Mouse (Mus musculus): ENCODE data around the gene Auts2. TPM values are rescaled to one million over a fixed set of nuclear protein-coding genes. Genes with fewer than 3 reads are reported as not detected.

Gene Auts2
- polyA plus RNA-seq, 1 experiment from 2014 or later, result 1.0 TPM

GRCm38 (mm10) chr5:132425792-132426309 lies 117.3 kb downstream of the Auts2 start:
- 54% methylated on average over 6 of the region's 6 CpGs for WGBS (ENCODE audit: insufficient replicate concordance)
- H3K4me2 ChIP-seq (ENCODE audit: low read depth, low read length), result no peak overlapping the region
- no peaks in the 10 kb centered on the region for H3K27me3 ChIP-seq (ENCODE audit: insufficient read depth, low read length)
- H3K4me3 ChIP-seq (ENCODE audit: low read depth, low read length), result no peak overlapping the region
- no peak overlapping the region for H3K9ac ChIP-seq (replicated peaks)
- no peaks in the 10 kb centered on the region for H3K4me1 ChIP-seq (ENCODE audit: insufficient read depth)
- H3K36me3 ChIP-seq (replicated peaks; ENCODE audit: insufficient read depth, low read length), result no peaks in the 10 kb centered on the region
- no peak for DNase-seq
- no peak overlapping the region for H3K27ac ChIP-seq (ENCODE audit: low read depth)
- H3K9me3 ChIP-seq (ENCODE audit: low read length), result no peaks in the 10 kb centered on the region
- TF ChIP-seq CTCF (IDR thresholded peaks at IDR 0.05; ENCODE audit: low read depth) (no peak), EP300 (IDR thresholded peaks at IDR 0.05; ENCODE audit: low read depth) (no peak)
- 0 out of 2 replicates have a peak, but pooled peaks have one; percentile 25 for ATAC-seq

GRCm38 (mm10) chr5:132410338-132410852 lies 132.7 kb downstream of the Auts2 start:
- H3K9ac ChIP-seq (replicated peaks), result no peak overlapping the region
- DNase-seq (no peak), ATAC-seq (no peak)
- no peaks in the 10 kb centered on the region for H3K27me3 ChIP-seq (ENCODE audit: insufficient read depth, low read length)
- H3K4me2 ChIP-seq (ENCODE audit: low read depth, low read length), result no peak overlapping the region
- no peak overlapping the region for H3K4me3 ChIP-seq (ENCODE audit: low read depth, low read length)
- TF ChIP-seq CTCF (IDR thresholded peaks at IDR 0.05; ENCODE audit: low read depth) (no peak), EP300 (IDR thresholded peaks at IDR 0.05; ENCODE audit: low read depth) (no peak)
- 70% methylated on average over 4 of the region's 4 CpGs for WGBS (ENCODE audit: insufficient replicate concordance)
- no peak overlapping the region for H3K27ac ChIP-seq (ENCODE audit: low read depth)
- H3K36me3 ChIP-seq (replicated peaks; ENCODE audit: insufficient read depth, low read length), result no peaks in the 10 kb centered on the region
- no peaks in the 10 kb centered on the region; the same call in 1 of the 2 replicates for H3K4me1 ChIP-seq (ENCODE audit: insufficient read depth)
- H3K9me3 ChIP-seq (ENCODE audit: low read length), result no peaks in the 10 kb centered on the region

GRCm38 (mm10) chr5:132408892-132409575 lies 134.1 kb downstream of the Auts2 start:
- WGBS (ENCODE audit: insufficient replicate concordance), result 64% methylated on average over 2 of the region's 2 CpGs
- no peak for TF ChIP-seq EP300 (IDR thresholded peaks at IDR 0.05; ENCODE audit: low read depth)
- TF ChIP-seq CTCF (IDR thresholded peaks at IDR 0.05; ENCODE audit: low read depth), result no peak

GRCm38 (mm10) chr5:132400556-132400955 lies 142.6 kb downstream of the Auts2 start:
- 80% methylated on average over 10 of the region's 10 CpGs for WGBS (ENCODE audit: insufficient replicate concordance)

More at GRCm38 (mm10) chr5:132408892-132409575, 134.1 kb downstream of the Auts2 start:
- Histone ChIP-seq H3K9ac (replicated peaks) (no peak overlapping the region), H3K4me3 (ENCODE audit: low read depth, low read length) (no peak overlapping the region), H3K27ac (ENCODE audit: low read depth) (no peak overlapping the region), H3K36me3 (replicated peaks; ENCODE audit: insufficient read depth, low read length) (no peaks in the 10 kb centered on the region), H3K27me3 (ENCODE audit: insufficient read depth, low read length) (no peaks in the 10 kb centered on the region), H3K9me3 (ENCODE audit: low read length) (no peaks in the 10 kb centered on the region), H3K4me1 (ENCODE audit: insufficient read depth) (no peaks in the 10 kb centered on the region; the same call in 1 of the 2 replicates), H3K4me2 (ENCODE audit: low read depth, low read length) (no peak overlapping the region)
- DNase-seq, result no peak
- ATAC-seq, result no peak

GRCm38 (mm10) chr5:132399486-132399885 lies 143.7 kb downstream of the Auts2 start:
- H3K9me3 ChIP-seq (ENCODE audit: low read length), result no peaks in the 10 kb centered on the region
- H3K27me3 ChIP-seq (ENCODE audit: insufficient read depth, low read length), result no peaks in the 10 kb centered on the region
- H3K4me2 ChIP-seq (ENCODE audit: low read depth, low read length), result no peak overlapping the region
- H3K4me1 ChIP-seq (ENCODE audit: insufficient read depth), result peaks cover 18% of the 10 kb centered on the region
- ATAC-seq, result no peak
- no peak overlapping the region for H3K9ac ChIP-seq (replicated peaks)
- 68% methylated on average over 4 of the region's 4 CpGs for WGBS (ENCODE audit: insufficient replicate concordance)
- TF ChIP-seq EP300 (IDR thresholded peaks at IDR 0.05; ENCODE audit: low read depth), result no peak
- TF ChIP-seq CTCF (IDR thresholded peaks at IDR 0.05; ENCODE audit: low read depth), result no peak
- DNase-seq, result no peak
- H3K36me3 ChIP-seq (replicated peaks; ENCODE audit: insufficient read depth, low read length), result no peaks in the 10 kb centered on the region
- no peak overlapping the region for H3K27ac ChIP-seq (ENCODE audit: low read depth)
- no peak overlapping the region for H3K4me3 ChIP-seq (ENCODE audit: low read depth, low read length)

More at GRCm38 (mm10) chr5:132400556-132400955, 142.6 kb downstream of the Auts2 start:
- no peak for TF ChIP-seq CTCF (IDR thresholded peaks at IDR 0.05; ENCODE audit: low read depth)
- no peak for TF ChIP-seq EP300 (IDR thresholded peaks at IDR 0.05; ENCODE audit: low read depth)
- no peak overlapping the region for H3K9ac ChIP-seq (replicated peaks)
- H3K4me2 ChIP-seq (ENCODE audit: low read depth, low read length), result no peak overlapping the region
- no peak for DNase-seq
- no peak for ATAC-seq
- H3K4me1 ChIP-seq (ENCODE audit: insufficient read depth), result peaks cover 16% of the 10 kb centered on the region; the same call in 1 of the 2 replicates
- H3K27me3 ChIP-seq (ENCODE audit: insufficient read depth, low read length), result no peaks in the 10 kb centered on the region
- H3K36me3 ChIP-seq (replicated peaks; ENCODE audit: insufficient read depth, low read length), result no peaks in the 10 kb centered on the region
- no peaks in the 10 kb centered on the region for H3K9me3 ChIP-seq (ENCODE audit: low read length)
- no peak overlapping the region for H3K27ac ChIP-seq (ENCODE audit: low read depth)
- H3K4me3 ChIP-seq (ENCODE audit: low read depth, low read length), result no peak overlapping the region

- WGBS (ENCODE audit: insufficient replicate concordance), result 60% methylated on average over 3 of the region's 3 CpGs
- Histone ChIP-seq H3K36me3 (replicated peaks; ENCODE audit: insufficient read depth, low read length) (no peaks in the 10 kb centered on the region), H3K4me1 (ENCODE audit: insufficient read depth) (peaks cover 6% of the 10 kb centered on the region; the same call in 1 of the 2 replicates), H3K9ac (replicated peaks) (no peak overlapping the region), H3K27ac (ENCODE audit: low read depth) (no peak overlapping the region), H3K4me2 (ENCODE audit: low read depth, low read length) (no peak overlapping the region), H3K9me3 (ENCODE audit: low read length) (no peaks in the 10 kb centered on the region), H3K4me3 (ENCODE audit: low read depth, low read length) (no peak overlapping the region), H3K27me3 (ENCODE audit: insufficient read depth, low read length) (no peaks in the 10 kb centered on the region)
- DNase-seq, result no peak
- no peak for ATAC-seq
- TF ChIP-seq EP300 (IDR thresholded peaks at IDR 0.05; ENCODE audit: low read depth) (no peak), CTCF (IDR thresholded peaks at IDR 0.05; ENCODE audit: low read depth) (no peak)
Observed at GRCm38 (mm10) chr5:132395922-132396321, 147.2 kb downstream of the Auts2 start.
